Mouse (Mus musculus) urinary bladder, postnatal 25 days (tissue): Measurements from ENCODE around the gene St6galnac1.
"Not testable (repeated sequence)": the region's sequence is repeated elsewhere in the genome, so short reads cannot be mapped to it uniquely, and the experiment has no call there.

Experiments used
- DNase-seq: peaks from one replicate; pipeline ENCODE4 v3.0.0; 2022; ENCODE audit warnings: low spot score

Gene St6galnac1

DNA sequence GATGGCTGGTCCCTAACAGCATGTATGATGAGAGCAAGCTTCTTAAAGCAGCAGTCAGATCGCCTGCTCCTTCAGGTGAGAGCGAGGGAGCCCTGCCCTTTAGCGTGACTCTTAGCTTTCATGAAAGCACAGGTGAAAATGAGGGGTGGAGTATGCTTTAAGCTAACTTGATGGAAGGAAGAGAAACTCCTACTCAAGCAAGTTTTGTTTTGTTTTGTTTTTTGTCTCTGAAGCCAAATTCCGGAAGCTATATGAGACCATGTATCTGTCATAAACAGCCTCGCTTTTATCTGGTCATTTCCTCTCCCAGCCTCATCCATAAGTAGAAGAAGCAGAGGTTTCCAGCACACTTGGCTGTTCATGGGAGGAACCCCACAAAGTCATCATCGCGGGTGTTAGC lies at the start of gene St6galnac1:
Gene St6galnac1 (minus strand): TSS at position 101 of the 400 bp plus-strand sequence.
- no peak for DNase-seq

DNA sequence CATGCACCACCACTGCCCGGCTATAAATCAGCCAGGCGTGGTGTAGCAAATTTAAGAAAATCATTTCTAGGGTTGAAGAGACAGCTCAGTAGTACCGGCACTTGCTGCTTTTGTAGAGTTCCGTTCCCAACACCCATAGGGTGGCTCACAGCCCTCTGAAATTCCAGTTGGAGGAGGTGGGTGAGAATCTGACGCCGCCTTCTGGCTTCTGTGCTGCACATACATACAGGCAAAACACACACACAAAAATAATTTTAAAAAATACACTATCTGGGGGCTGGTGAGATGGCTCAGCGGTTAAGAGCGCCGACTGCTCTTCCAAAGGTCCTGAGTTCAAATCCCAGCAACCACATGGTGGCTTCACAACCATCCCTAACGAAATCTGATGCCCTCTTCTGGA lies 48.6 kb upstream of the St6galnac1 start:
- not testable (repeated sequence) for DNase-seq

DNA sequence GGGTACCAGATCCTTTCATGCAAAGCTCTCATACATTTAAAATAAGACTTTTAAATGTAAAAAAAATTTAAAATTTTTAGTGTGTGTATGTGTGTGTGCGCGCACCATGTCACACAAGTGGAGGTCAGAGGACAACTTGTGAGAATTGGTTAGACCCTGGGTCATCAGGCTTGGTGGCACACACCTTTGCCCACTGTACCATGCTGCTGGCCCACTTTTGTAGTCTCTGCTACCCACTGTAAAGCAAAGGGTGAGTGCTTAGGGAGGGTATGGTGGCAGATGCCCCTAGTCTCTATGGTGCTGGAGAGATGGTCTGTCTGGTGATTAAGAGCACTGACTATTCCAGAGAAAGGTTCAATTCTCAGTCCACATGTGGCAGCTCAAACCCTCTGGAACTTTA lies 47.9 kb upstream of the St6galnac1 start:
- no peak for DNase-seq

DNA sequence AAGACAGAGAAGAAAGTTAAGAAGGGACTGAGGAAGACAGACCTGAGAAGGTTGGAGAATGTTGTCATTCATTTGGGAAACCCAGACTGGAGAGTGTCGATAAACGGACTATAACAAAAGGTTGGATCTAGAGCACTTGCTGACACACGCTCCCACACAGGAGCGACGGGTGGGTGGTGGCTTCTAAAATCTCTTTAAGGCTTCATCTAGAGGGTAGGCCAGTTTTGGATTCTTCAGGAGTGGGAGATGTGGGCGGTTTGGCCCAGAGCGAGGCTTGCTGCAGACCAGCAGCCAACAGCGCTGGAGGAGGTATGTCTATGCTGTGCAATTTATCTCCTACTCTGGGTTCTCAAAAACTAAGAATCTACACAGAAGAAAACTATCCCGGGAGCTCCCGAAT lies 47.3 kb upstream of the St6galnac1 start:
- DNase-seq: no peak

DNA sequence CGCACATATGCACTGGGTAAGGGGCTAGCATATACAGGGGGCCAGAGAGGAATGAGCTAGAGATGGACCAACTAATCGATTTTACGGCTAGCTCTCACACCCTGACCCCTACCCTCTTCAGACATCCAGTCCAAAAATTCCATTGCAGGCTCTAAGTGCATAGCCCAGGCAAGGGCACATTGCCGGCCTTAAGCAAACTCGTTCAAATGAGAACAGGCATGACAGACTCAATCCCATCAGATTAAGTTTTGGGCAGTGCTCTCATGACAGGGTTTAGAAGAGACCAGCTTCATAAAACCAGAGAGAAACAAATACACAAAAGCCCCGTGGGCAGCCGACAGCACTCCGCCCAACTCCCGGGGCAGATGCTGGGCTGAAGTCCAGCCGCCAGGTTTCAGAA lies 46.9 kb upstream of the St6galnac1 start:
- no peak for DNase-seq

DNA sequence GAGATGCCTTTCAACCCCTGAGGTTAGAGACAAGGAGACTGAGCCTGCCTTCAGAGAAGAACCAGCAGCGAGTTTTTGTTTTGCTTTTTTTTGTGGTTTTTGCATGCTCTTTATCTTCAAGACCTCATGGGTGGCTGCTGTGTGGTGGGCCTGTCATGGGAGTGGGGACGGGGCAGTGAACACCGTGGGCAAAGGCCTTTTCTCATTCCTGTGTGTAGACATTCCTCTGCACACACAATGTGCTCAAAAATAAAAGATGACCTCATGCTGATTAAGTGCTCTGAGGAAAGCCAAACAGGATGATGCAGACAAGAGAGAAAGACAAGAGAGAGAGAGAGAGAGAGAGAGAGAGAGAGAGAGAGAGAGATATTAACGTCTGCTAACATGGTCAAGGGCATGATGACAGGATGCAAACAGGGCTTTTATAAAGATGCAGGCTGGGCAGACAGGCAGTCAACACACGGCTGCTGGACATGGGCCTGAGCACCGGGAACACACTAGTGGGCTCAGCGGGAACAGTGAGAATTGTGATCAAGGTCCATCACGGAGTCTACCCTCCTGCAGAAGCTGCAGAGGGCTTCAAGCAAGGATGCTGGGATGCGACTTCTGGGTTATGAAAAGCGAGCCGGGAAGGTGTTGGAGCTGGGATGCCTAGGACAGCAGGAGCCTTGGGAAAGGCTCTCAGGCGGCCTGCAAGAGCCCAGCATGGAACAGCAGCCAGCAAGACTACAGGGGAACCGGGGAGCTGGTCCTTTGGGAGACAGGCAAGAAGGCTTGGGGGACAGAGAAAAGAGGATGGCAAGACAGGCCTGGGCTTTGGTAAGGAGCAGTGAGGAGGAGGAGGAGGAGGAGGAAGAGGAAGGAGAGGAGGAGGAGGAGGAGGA lies 46.0 kb upstream of the St6galnac1 start:
- DNase-seq: no peak

DNA sequence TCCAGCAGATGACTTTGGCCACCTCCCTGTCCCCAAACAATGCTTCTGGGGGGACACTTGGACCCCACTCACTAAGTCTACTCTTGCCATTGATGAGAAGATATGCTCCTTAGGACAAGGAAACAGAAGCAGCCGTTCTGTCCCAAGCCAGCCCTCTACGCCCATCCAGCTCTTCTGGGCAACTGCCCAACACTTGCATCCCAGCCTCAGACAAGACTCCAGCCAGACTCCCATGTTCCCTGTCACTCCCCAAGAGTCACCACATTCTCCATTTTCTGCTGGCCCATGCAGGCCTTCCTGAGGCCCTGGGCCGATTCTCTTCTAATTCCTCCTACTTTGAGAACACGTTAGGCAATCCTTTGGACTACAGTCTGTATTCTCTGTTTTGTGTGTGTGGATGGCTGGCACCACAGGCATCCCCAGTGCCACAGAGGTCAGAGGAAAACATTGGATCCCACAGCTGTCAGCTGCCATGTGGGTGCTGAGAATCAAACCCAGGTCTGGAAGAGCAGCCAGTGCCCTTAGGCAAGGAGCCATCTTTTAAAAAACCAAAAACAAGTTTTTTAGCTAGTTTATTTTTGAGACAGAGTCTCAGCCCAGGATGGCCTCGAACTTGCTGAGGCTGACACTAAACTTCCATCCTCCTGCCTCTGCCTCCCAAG lies 44.8 kb upstream of the St6galnac1 start:
- DNase-seq: no peak

DNA sequence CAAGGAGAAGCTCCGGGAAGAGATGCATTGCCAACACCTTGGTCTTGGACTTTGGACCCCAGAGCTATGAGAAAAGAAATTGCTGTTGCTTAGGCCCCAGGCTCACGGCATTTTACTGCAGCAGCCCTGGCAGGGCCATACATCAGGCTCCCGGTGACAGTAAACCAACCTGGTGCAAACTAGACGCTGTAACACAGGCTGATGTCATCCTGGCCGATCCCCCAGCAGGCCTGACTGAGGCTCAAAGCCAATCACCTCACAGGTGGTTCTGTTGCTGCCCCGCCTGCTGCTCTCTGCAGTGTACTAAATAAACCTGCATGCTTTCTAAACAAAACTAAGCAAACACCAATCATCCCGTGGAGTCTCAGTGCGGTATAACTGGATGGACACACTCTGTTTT lies 43.4 kb upstream of the St6galnac1 start:
- no peak for DNase-seq

DNA sequence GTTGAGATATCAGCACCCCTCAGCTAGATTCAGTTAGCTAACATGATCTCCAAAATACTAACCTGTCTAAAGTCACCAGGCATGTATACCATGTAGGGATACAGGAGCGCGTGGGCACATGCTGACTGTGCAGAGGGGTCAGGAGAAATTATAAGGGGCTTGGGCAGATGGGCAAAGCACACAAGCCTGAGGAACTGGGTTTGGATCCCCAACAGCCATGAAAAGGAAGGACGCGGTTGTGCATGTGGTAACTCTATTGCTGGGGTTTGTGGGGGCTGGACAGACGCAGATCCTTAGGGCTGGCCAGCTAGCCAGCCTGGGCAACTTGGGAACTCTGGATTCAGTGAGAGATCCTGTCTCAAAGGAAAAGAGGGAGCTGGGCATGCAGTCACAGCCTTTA lies 42.3 kb upstream of the St6galnac1 start:
- DNase-seq: no peak

DNA sequence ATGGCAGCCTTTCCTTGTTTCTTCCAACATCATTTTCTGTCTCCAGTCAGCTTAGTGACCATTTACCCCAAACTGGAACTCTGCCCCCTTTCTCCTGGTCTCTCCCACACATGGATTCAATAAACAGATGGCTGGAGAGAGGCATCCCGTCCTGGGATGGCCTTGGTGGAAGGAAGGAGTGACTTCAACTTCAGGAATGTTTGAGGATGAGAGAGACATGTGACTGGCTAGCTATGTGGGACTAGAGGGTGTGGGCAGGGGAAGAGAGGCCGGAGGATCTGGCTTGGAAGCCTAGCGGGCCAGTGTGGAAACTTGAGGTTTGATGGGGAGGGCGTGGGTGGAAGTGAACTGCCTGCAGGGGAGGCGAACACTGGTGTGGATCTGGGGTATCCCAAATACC lies 41.5 kb upstream of the St6galnac1 start:
- DNase-seq: no peak

DNA sequence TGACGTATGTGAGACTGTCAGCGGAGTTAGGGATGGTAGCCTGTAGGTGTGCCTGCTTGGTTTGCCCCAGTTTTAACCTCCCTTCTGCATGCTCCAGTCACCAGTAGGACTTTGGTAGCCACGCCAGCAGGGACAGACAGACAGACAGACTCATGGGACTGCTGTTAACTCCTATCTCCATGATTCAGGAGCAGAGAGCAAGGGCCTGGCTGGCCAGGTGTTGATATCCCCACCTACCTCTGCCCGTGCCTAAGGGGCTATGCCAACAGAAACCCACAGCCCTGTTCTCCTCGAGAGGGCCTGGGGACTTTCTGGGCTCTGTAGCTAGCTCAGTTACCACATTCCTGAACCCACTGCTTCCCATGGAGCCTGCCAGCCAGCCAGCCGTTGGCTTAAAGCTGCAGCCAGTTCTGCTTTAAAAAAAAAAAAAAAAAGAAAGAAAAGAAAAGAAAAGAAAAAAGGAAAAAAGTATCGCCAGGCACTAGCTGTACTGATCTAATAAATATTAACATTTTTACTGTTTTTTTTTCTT lies 39.6 kb upstream of the St6galnac1 start:
- DNase-seq: no peak

DNA sequence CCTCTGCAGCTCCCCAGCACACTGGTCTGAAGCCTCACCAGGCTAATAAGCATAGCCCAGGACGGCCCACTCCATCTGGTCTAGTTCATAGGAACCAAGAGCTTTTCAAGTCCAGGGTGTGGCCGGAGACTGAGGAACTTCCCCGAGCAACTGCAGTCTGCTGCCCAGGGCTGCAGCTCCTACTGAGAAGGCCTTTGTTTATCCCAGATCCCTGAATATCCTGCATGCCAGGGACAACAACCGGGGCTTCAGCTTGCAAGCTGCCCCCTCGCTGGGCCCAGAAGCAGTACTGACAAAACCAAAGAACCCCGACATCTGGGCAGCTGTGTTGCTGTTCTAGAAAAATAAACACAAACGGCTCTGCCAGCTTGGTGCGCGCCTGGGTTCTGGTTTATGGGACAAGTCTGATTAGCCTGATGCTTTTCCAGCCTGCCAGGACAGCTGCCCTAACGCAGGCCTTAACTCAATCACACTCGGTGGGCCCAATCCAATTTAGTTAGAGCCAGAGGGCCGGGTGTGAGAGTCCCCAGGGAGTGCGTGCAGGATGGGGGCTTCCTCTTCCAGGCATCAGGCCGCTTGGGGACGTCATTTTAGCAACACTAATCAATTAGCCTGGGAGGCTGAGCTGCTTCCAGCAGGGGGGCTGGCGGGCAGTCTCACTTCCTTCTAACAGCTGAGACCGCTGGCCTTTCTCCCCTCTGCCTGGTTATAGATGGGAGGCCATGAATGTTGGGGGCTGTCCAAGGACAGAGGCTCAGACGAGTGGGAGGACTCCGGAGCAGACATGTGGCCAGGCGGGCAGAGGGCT lies 39.0 kb upstream of the St6galnac1 start:
- DNase-seq: no peak

DNA sequence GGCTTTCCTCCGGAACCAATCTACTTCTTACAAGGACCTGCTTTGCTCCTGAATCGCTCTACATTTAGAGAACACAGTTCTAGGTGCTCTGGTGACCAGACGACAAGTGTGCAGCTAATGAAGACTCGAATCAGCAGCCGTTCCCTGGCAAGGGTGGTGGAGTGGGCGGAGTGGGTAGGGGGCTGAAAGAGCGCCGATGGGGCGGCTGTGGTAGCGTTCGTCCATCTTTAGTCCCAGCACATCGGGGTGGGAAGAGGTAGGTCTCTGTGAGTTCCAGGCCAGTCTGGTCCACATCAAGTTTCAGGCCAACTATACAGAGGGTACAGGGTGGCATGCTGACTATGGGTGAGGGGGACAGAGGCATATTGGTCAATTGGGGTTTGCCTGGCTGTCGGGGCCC lies 38.3 kb upstream of the St6galnac1 start:
- no peak for DNase-seq

DNA sequence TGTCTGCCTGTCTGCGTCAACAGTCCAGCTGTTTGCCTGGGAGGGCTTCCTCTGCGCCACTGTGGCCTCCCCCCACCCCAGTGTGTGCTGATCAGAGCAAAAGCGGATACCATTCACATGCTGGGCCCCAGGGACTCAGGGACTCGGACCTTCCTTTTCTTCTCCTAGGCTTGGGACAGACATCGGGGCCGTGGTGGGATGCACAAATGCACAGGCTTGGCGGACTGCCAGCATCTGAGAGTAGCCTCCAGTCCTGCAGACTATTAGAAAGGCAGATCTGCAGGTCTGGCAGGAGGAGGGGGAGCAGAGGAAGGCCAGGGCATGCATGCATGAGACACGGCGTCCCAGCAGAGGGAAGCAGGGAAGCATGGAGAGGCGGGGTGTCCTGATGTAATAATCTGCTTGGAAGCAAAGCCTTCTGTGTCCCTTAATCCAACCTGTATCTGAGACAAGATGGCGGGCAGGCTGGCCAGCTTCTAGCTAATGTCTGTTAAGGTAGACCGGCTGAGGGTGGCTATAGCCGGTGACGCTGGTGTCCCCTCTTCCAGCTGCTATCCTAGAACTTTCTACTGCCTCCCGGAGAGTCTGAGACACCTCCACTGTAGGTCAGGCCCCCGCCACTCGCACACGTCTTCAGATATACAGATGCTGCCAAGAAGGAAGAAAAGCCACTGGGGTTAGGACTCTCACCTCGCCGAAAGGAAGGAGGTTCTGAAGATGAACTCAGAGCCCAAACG lies 37.7 kb upstream of the St6galnac1 start:
- DNase-seq: no peak

DNA sequence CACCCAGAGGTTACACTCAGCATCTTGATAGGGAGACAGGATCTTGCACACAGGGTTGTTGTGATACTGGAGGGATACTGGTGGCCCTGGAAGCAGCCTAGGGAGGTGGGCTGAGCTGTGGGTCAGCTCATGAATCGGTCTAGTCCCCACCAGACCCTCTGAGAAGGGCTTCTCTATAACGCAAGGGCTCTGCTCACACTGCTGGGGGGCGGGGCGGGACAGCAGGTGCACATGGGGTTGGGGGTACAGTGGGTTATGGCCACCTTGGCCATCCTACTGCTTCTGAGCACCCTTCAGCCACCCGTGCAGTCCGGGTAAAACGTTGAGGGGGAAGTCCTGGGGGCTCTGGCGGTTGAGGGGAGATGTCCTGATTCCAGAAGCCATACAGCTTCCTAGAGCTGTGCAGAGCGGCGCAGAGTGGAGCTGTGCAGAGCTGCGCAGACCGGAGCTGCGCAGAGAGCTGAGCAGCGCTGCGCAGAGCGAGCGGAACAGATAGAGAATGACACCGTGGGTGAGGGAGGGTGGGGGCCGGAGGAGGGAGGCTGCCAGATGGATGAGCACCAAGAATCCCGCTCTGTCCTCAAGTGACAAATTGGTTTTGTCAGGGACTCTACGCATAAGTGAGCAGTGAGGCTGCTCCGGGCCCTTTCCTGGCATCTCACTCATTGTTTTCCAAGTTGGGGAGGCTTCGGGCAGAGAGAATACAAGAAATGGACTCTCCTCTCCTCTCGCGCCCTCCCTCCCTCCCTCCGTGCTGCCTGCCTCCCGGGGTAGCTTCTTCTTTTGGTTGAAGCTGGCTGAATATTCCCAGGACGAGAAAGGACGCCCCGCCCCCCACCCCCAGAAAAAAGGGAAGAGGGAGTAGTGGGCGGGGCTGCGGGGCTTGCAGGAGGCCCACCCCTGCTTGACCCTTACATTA lies 35.9 kb upstream of the St6galnac1 start:
- no peak for DNase-seq

DNA sequence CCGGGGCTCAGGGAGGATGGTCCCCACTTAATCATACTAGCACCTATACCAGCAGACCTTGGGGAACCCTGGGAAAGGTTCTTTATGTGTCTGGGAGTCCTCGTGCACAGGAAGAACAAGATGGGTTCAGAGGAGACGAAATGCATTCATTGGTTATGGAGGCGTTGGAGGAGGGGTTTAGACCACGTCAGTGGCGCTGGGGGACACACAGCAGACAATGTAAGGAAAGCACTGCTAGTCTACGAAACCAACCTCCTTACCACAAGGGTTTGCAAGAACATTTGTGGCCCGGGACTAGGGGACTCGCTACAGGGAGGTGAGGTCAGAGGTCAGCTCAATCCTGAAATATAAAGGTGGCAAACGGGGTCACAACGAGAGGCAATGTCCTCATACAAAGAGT lies 35.2 kb upstream of the St6galnac1 start:
- no peak for DNase-seq

DNA sequence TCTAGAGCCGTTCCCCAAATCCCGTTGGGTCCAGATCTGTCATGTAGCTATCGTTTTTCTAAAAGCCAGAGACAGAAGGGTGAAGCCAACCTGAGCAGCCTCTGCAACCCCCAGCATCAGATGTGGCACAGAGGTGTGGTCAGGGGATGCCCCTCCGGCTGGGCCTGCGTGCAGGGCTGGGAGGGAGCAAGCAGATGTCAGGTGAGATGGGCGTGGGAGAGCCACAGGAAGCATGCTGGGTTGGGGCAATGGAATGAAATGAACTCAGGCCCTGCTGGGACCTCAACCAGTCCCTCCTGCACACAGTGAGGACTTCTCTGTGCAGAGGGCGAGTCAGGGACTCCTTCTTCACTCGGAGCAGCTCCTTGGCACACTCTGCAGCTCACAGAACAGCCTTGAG lies 34.2 kb upstream of the St6galnac1 start:
- no peak for DNase-seq

DNA sequence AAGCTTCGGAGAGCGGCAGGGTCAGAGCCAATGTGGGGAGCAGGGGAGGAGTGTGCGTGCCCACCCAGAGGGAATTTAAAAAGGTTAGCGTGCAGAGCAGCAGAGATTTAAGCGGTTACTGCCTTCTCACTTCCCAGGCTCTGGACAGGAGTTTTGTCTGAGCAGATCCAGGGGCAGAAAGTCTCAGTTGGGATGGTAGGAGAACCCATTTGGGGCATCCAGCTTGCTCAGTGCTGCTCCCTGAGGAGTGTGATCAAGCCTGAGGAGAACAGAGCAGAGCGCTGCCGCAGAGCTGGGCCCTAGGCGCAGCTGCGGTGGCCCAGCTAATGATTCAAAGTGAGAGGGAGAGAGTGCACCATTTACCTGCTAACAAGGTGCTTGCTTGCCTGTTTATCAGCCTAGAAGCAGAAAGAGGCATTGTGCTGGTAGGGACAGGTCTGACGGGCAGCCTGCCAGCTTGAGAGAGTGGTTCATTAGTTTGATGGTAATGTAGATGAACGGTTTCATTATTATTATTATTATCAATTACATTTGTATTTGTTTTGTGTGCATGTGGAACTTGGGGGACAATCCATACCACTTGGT lies 33.6 kb upstream of the St6galnac1 start:
- no peak for DNase-seq

DNA sequence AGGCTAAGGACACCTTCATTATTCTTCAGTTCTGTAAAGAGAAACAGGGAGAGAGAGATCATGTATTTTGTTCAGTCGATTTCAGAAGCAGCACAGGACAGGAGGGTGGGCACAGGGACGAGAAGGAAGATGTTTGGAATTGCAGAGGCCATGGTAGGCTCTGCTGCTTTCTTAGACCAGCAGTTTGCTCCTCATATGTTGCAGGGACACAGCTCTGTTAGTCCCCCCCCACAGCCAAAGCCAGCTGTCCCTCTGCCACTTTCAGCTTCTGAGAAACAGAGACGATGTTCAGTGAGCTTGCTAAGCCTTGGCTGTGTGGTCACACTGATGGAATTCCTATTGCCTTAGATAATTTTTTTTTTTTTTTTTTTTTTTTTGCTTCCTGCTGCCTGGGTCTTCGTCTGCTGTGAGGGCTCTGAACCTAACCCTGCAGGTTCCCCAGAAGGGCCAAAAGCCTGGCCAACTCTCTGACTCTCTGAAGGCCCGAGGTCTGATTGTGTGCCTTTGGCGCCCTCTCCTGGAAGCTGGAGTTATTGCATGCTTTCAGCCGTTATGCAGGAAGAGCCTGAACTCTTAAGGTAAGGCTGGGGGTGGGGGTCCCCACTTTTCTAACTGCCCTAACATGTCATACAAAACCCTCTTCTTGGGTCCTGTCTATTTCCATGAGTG lies 32.8 kb upstream of the St6galnac1 start:
- peak; percentile 82 for DNase-seq

DNA sequence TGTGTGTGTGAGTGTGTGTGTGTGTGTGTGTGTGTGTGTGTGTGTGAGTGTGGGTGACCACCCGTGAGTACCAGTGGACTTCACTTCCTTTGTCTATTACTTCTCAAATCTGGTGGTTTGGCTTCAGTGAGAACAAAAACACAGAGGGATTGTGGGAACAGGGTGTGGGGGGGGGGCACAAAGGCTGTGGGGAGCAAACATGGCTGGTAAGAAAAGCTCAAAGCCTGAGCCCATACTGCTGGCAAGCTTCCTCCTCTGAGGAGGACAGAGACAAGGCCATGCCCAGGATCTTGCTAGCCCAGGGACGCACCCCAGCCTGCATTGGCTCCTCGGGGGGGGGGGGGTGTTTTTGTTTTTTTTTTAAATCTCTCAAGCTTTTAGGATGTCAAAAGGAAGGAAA lies 32.2 kb upstream of the St6galnac1 start:
- DNase-seq: no peak
